Mouse (Mus musculus) CD4-positive, CD25-positive, alpha-beta regulatory T cell, adult 2 months (primary cell): ENCODE results near the gene Olfr70.

Experiments used
- DNase-seq: peaks from one replicate; pipeline ENCODE4 v3.0.0-alpha.2; 2012; ENCODE audit warnings: low read depth, low spot score

Gene Olfr70

DNA sequence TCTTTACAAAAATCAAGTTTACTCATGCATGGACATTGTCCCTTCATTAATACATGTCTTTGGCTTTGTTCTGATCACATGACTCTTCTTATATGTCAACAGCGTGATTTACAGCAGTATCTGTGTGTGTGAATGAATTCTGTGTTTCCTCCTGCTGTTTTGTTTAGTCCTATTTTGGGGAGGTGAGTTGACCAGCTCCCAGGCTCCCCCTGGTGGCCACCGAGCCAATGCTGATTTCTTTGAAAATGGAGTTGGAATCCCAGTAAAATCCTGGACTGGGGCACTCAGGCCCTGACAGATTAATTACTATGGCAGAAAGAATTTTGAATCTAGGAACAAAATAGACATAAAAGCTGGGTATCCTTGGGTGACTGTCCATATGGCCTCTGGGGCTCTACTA, 11.2 kb upstream of the Olfr70 start:
- peak; percentile 83 for DNase-seq

- no peak for DNase-seq
Observed at GRCm38 (mm10) chr4:43709869-43710268, 9.3 kb upstream of the Olfr70 start, which contains the start of gene Olfr71. TSS of gene Olfr71 (minus strand) at chr4:43710255.

- no peak for DNase-seq
Observed at GRCm38 (mm10) chr4:43705991-43706390, 5.4 kb upstream of the Olfr70 start.

GRCm38 (mm10) chr4:43703851-43704250, 3.2 kb upstream of the Olfr70 start:
- no peak for DNase-seq

- DNase-seq: peak; percentile 21
Observed at GRCm38 (mm10) chr4:43703439-43703838, 2.8 kb upstream of the Olfr70 start.

DNA sequence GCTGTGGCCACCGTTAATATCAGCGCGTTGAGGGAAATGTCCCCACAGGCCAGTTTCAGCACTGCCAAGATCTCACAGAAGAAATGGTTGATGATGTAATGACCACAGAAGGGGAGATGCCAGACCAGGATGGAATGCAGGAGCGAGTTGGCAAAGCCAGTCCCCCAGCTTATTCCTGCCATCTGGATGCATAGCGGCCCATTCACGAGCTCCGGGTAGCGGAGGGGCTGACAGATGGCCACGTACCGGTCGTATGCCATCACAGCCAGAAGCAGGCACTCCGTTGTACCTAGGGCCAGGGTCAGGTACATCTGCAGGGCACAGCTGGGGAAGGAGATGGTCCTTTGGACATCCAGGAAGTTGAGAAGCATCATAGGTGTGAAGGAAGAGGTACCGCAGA, 4.0 kb downstream of the Olfr70 start:
- no peak for DNase-seq

DNA sequence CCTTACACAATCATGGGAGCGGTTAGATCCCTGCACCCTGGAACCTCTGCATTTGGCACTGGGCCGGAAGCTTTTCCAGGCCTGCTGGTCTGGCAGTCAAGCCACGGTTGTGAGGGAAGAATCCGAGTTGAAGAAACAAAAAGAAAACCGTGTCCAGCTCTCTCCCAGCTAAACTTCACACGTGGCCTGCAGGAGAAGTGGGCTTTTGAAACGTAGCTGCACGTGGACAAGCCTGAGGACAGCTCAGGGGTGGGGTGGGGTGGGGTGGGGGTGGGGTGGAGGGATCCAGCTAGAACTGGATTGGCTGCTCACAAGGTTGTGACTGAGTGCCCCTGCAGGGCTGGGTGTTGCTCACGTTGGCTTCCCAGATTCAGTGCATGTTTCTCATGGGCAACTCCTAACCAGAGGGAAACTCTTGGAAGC, 5.3 kb downstream of the Olfr70 start:
- no peak for DNase-seq

- no peak for DNase-seq
Observed at GRCm38 (mm10) chr4:43694439-43695248, 6.0 kb downstream of the Olfr70 start.

GRCm38 (mm10) chr4:43693806-43694241, 6.8 kb downstream of the Olfr70 start:
- no peak for DNase-seq

DNA sequence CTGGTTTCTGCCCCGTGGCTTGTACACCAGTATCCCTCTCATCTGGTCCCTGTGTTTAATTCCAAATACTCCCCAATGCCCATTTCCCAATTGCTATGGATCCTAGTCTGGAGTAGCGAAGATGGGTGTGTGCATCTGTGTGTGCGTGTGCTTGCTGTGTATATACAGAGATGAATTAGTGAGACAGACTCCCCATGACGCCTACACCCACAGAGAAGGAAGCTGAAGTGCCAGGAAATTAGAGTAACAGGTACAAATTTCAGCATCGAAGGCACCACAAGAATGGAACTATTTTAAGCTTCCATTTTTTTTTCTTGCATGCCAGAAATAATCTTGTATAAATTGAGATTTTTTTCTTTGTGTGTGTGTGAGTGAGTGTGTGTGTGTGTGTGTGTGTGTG, 9.6 kb downstream of the Olfr70 start:
- no peak for DNase-seq

GRCm38 (mm10) chr4:43690021-43690420, 10.6 kb downstream of the Olfr70 start:
- no peak for DNase-seq

- DNase-seq: no peak
Observed at GRCm38 (mm10) chr4:43679416-43680043, 21.1 kb downstream of the Olfr70 start.

DNA sequence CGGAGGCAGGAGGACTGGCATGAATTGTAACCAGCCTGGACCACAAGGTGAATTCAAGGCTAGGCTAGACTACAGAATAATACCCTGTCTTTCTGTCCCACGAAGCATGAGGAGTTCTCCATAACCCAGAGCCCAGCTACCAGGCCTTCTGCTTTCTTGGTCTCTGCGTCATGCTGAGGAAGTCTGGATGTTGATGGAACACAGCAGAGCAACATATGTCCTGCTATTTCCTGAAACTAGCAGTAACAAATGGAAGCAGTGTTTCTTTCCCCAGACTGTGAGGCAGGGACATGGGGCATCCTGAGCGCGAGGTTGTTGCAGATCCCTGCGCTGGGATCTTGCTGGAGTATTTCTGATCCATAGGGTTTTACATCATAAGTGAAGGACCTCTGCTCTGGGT, 22.1 kb downstream of the Olfr70 start:
- DNase-seq: no peak

DNA sequence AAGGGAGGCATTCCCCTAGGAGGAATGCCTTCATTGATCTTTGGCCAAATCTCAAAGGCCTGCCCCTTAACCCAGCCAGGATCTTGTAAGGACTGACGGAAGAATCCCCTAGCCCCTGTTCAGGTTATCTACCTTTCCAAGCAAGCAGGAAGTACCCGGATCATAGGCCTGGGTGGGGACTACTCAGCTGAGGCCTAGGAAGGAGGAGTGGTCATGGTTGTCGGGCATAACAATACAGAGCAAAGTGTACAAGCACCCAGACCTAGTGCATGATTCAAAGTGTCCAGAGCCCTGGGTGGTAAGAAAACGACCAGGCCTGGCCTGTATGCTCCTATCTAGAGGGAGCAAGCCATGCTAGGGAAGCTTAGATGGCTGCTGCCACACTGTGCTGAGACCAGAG, 25.0 kb downstream of the Olfr70 start:
- DNase-seq: no peak

DNA sequence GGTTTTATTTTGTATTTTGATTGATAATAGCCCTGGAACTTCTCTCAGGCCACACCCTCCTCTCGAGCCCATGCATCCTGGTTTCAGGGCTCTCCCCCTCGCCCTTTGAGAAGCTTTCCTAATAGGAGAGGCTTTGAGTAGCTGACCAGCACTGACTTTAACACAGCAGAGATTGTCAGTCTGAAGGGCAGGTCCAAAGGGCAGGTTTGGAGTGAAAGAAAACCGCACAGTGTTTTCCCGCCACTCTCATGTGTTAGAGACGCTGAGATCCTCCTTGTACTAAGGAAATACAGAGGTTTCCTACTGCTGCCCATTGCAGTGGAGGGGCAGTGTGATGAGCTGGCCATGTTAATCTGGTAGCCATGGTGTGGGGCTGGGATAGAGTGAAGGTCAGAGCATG, 25.6 kb downstream of the Olfr70 start:
- DNase-seq: no peak

- DNase-seq: no peak
Observed at GRCm38 (mm10) chr4:43673703-43674102, 26.9 kb downstream of the Olfr70 start.

GRCm38 (mm10) chr4:43672070-43672469, 28.5 kb downstream of the Olfr70 start:
- peak; percentile 89 for DNase-seq

DNA sequence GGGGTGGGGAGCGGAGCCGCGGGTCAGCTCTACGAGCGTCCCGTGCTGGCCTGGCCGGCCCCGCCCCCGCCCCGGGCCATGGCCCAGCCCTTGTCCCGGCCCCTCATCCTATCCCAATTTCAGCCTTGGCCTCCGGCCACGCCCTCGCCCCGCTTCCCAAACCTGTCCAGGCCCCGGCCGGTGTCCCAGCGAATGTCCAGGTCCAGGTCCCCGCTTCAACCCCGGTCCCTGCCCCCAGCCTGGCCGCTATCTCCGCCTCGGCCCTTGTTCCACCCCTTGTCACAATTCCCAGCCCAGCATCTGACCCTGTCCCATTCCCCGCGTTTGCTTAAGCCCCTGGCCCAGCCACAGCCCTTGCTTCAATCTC, 31.2 kb downstream of the Olfr70 start:
- DNase-seq: no peak

- DNase-seq: peak; percentile 93
Observed at GRCm38 (mm10) chr4:43668782-43669427, 31.7 kb downstream of the Olfr70 start, which contains the start of the genes Tmem8b and Fam221b. TSS of gene Tmem8b (plus strand) at chr4:43668971. TSS of gene Fam221b (minus strand) at chr4:43669145.

GRCm38 (mm10) chr4:43666412-43666811, 34.2 kb downstream of the Olfr70 start:
- DNase-seq: peak; percentile 43

DNA sequence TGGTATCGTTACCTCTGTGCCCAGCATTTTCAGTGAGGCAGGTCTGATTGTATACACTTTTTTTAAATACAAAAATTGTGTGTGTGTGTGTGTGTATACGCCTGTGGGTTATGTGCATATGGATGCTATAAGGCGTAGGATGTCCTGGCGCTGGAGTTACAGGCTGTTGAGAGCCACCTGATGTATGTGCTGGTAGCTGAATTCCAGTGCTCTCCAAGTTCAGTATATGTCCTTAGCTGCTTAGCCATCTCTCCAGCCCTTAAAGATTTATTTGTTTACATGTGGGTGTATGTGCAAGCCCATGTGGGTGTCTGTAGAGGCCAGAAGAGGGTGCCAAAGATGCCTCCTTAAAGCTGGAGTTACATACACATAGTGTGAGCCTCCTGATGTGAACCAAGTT, 43.5 kb downstream of the Olfr70 start:
- peak; percentile 23 for DNase-seq

DNA sequence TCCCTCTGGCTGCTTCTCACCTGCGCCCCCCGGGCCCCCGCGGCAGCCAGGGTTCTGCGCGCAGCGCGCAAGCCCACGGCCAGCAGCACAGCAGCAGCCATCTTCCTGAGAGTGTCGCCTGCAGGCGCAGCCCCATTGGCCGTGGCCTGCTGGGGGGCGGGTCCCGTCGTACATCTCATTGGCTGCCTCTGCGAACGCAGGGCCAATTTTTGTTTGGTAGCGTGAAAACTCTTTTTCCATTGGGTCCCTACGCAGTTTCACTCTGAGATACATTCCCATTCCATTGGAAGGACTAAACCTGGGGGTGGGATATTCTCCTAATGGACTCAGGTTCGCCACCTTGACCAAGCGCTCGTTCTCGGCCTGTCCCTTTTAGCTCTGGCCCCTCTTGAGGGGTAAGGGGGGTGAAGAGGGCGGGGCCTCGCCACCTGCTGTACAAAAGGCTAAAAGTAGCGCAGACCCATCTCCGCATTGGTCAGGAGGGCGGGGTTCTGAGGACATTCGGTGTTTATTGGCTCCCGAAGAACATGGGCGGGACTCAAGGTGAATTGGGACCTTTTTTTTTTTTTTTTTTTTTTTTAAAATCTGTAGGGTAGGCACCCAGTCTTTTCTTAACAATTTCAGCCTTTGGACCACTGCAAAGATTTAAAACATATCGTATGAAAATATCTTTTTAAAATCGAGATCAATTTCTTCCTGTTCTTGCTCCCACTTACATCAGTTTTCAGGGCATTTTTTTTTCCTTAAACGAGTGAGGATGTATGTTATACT, 44.1 kb downstream of the Olfr70 start, which contains the start of gene Hint2:
Hint2 (minus strand) TSS at position 128 of the 771 bp plus-strand sequence.
- DNase-seq: peak; percentile 96
